Mouse (Mus musculus) C2C12 (cell line): ENCODE results near the gene Nek9. TPM values are rescaled to one million over a fixed set of nuclear protein-coding genes. Genes with fewer than 3 reads are reported as not detected.

Experiments used
- H3K27me3 ChIP-seq: one replicate; pipeline ENCODE4 v1.6.1; 2011; ENCODE audit not compliant: control insufficient read depth, insufficient read depth, insufficient read length
- H3K36me3 ChIP-seq: one replicate; pipeline ENCODE4 v1.6.1; 2011; ENCODE audit not compliant: control insufficient read depth, insufficient read depth
- H3K4me3 ChIP-seq: one replicate; pipeline ENCODE4 v1.5.1; 2011; ENCODE audit warnings: mild to moderate bottlenecking, control low read depth; ENCODE audit not compliant: poor library complexity, insufficient read depth, severe bottlenecking
- H3K79me2 ChIP-seq: one replicate; pipeline ENCODE4 v1.6.1; 2011; ENCODE audit not compliant: control insufficient read depth, insufficient read depth
- H3K79me3 ChIP-seq: one replicate; pipeline ENCODE4 v1.6.1; 2011; ENCODE audit warnings: low read depth, control low read depth
- H3ac ChIP-seq: one replicate; pipeline ENCODE3; 2011; ENCODE audit warnings: low read depth; ENCODE audit not compliant: control insufficient read depth, insufficient read length
- CEBPB ChIP-seq: IDR thresholded peaks from one replicate; pipeline ENCODE4 v1.6.1; 2011; ENCODE audit warnings: low read depth, mild to moderate bottlenecking, control low read depth, moderate library complexity
- CTCF ChIP-seq: IDR thresholded peaks from one replicate; pipeline ENCODE4 v1.5.1; 2011; ENCODE audit not compliant: control insufficient read depth, insufficient read depth, insufficient read length
- FOSL1 ChIP-seq: IDR thresholded peaks from one replicate; pipeline ENCODE4 v1.8.0; 2011; ENCODE audit warnings: mild to moderate bottlenecking, low read length; ENCODE audit not compliant: poor library complexity, insufficient read depth, severe bottlenecking
- MAX ChIP-seq: IDR thresholded peaks from one replicate; pipeline ENCODE4 v1.6.1; 2011; ENCODE audit warnings: mild to moderate bottlenecking, control low read depth
- MYOD1 ChIP-seq: IDR thresholded peaks from one replicate; pipeline ENCODE4 v1.6.1; 2011; ENCODE audit warnings: low read depth; ENCODE audit not compliant: control insufficient read depth, insufficient read length
- MYOG ChIP-seq: IDR thresholded peaks from one replicate; pipeline ENCODE4 v1.6.1; 2011; ENCODE audit not compliant: control insufficient read depth, insufficient read length; ENCODE audit errors: extremely low read depth
- USF1 ChIP-seq: IDR thresholded peaks from one replicate; pipeline ENCODE4 v1.6.1; 2011; ENCODE audit warnings: low read depth, mild to moderate bottlenecking, control low read depth, moderate library complexity
- long read RNA-seq, 2 experiments: library from polyadenylated mRNA; unstranded; transcript quantifications; one replicate each; pipeline ENCODE4 v2.0.0; 2019 to 2020
- polyA plus RNA-seq: library from polyadenylated mRNA; unstranded; fragments of >200 nt; fragmentation: generic; extraction: Trizol; gene quantifications from one replicate; pipeline ENCODE4 v1.2.1, GENCODE M21; 2012; ENCODE audit warnings: missing spikeins

The Nek9 gene
- polyA plus RNA-seq = 28.4 TPM
- long read RNA-seq, experiment 1, partial matches to known transcripts = 1 of 8 reads
- long read RNA-seq, experiment 1, other reads (novel, unspliced or antisense) = 7 of 8 reads
- long read RNA-seq, experiment 2, full-length matches to known transcripts = 7 of 24 reads
- long read RNA-seq, experiment 2, partial matches to known transcripts = 13 of 24 reads
- long read RNA-seq, experiment 2, other reads (novel, unspliced or antisense) = 4 of 24 reads

- H3K36me3 ChIP-seq = peaks cover 23% of the 10 kb centered on the region
- H3K4me3 ChIP-seq = peak within 1 kb of the TSS; percentile 80
- H3K79me3 ChIP-seq = peaks cover 6% of the 10 kb centered on the region
- peaks cover 33% of the 10 kb centered on the region for H3K79me2 ChIP-seq
- H3ac ChIP-seq = peak within 1 kb of the TSS; percentile 87
- TF ChIP-seq MYOG (no peak), CTCF (no peak), MAX (peak; percentile 91), USF1 (no peak), MYOD1 (no peak), FOSL1 (no peak), CEBPB (no peak)
- no peaks in the 10 kb centered on the region for H3K27me3 ChIP-seq
These were observed at the start of gene Nek9 for GRCm38 (mm10) chr12:85339243-85339729. Gene Nek9, minus strand, starts transcription at chr12:85339362.

- TF ChIP-seq USF1 (no peak), MAX (no peak)
- H3K4me3 ChIP-seq = no peak overlapping the region
- H3K79me2 ChIP-seq = no peaks in the 10 kb centered on the region
- H3K27me3 ChIP-seq = no peaks in the 10 kb centered on the region
- H3K79me3 ChIP-seq = no peaks in the 10 kb centered on the region
- no peaks in the 10 kb centered on the region for H3K36me3 ChIP-seq
- no peak overlapping the region for H3ac ChIP-seq
These were observed 46.8 kb upstream of the Nek9 start for GRCm38 (mm10) chr12:85385995-85386375.

- Histone ChIP-seq H3ac (no peak overlapping the region), H3K27me3 (no peaks in the 10 kb centered on the region), H3K79me2 (no peaks in the 10 kb centered on the region), H3K4me3 (no peak overlapping the region), H3K36me3 (no peaks in the 10 kb centered on the region), H3K79me3 (no peaks in the 10 kb centered on the region)
- TF ChIP-seq MYOD1 (no peak), MYOG (no peak), MAX (no peak), CTCF (no peak), USF1 (no peak), FOSL1 (no peak), CEBPB (no peak)
These were observed 46.3 kb upstream of the Nek9 start for GRCm38 (mm10) chr12:85385329-85385994.

- Histone ChIP-seq H3K4me3 (no peak overlapping the region), H3K79me3 (no peaks in the 10 kb centered on the region), H3K27me3 (no peaks in the 10 kb centered on the region), H3K36me3 (no peaks in the 10 kb centered on the region), H3ac (no peak overlapping the region), H3K79me2 (no peaks in the 10 kb centered on the region)
- TF ChIP-seq USF1 (no peak), MYOG (no peak), MAX (no peak), MYOD1 (no peak), FOSL1 (no peak), CEBPB (no peak)
These were observed 43.9 kb upstream of the Nek9 start for GRCm38 (mm10) chr12:85382761-85383680.

GRCm38 (mm10) chr12:85381570-85381969 lies 42.4 kb upstream of the Nek9 start:
- no peak overlapping the region for H3K4me3 ChIP-seq
- H3K79me2 ChIP-seq = no peaks in the 10 kb centered on the region
- TF ChIP-seq CEBPB (no peak), CTCF (no peak), USF1 (no peak), MAX (no peak)
- no peak overlapping the region for H3ac ChIP-seq
- H3K79me3 ChIP-seq = no peaks in the 10 kb centered on the region
- H3K36me3 ChIP-seq = no peaks in the 10 kb centered on the region
- no peaks in the 10 kb centered on the region for H3K27me3 ChIP-seq
